Mouse (Mus musculus) bone marrow, adult 2 months (tissue): ENCODE data around the gene Rcbtb2. TPM values are rescaled to one million over a fixed set of nuclear protein-coding genes. Genes with fewer than 3 reads are reported as not detected.
A peak's percentile ranks its signal among the peaks of the same experiment; 100 is the strongest.

Experiments
- H3K27ac ChIP-seq: fragments of 200-500 bp; 2 replicates; pipeline ENCODE4 v1.5.1; 2012; ENCODE audit warnings: low read depth, mild to moderate bottlenecking, control low read depth, inconsistent platforms, low read length; ENCODE audit not compliant: control insufficient read depth, poor library complexity, insufficient read depth
- H3K4me1 ChIP-seq: fragments of 200-500 bp; 2 replicates; pipeline ENCODE4 v1.6.1; 2011; ENCODE audit warnings: low read length; ENCODE audit not compliant: control insufficient read depth, insufficient read depth
- H3K4me3 ChIP-seq: fragments of 200-500 bp; replicated peaks from 2 replicates; pipeline ENCODE3; 2011; ENCODE audit warnings: mild to moderate bottlenecking, low read depth, low read length, control low read depth; ENCODE audit not compliant: control insufficient read depth
- CTCF ChIP-seq: fragments of 200-500 bp; IDR thresholded peaks from 2 replicates; pipeline ENCODE4 v1.5.1; 2011; ENCODE audit warnings: low read length, control low read depth; ENCODE audit not compliant: control insufficient read depth, insufficient read depth
- POLR2A ChIP-seq: fragments of 200-500 bp; IDR thresholded peaks from 2 replicates; pipeline ENCODE4 v1.6.1; 2011; ENCODE audit warnings: low read depth, mild to moderate bottlenecking, control low read depth, low read length, borderline replicate concordance; ENCODE audit not compliant: control insufficient read depth
- WGBS: fragments of 180-500 bp; shearing (Covaris S2); methylation state at CpG from one replicate; pipeline ENCODE4 v1.1.7; 2018; 5-methylcytosine and 5-hydroxymethylcytosine counted together
- polyA plus RNA-seq: library from polyadenylated mRNA; stranded (reverse); fragments of >200 nt; gene quantifications from 2 replicates; pipeline ENCODE4 v1.2.4, GENCODE M21; 2011; ENCODE audit warnings: low replicate concordance; ENCODE audit not compliant: missing spikeins, insufficient read depth, insufficient read length

The Rcbtb2 gene
- polyA plus RNA-seq, 1 experiment: 18.3 TPM

DNA sequence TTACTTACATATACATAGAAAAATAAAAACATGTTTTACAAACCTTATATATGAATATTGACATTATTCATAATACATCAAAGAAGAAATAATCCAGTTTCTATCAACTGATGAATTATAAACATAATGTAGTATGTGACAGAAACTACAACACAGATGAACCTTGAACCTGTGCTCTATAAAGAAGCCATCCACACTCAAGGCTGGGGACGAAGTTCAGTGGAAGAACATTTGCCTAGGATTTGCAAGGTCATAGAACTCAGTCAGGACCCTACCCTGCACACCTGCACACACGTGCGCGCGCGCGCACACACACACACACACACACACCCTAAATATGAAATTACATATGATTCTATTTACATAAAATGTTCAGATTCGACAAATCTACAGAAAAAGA lies 87.4 kb downstream of the Rcbtb2 start:
- Histone ChIP-seq H3K27ac (no peak overlapping the region), H3K4me1 (no peaks in the 10 kb centered on the region; the same call in 1 of the 2 replicates), H3K4me3 (no peak overlapping the region)
- 94% methylated on average over 8 of the region's 8 CpGs for WGBS
- no peak for TF ChIP-seq CTCF
- TF ChIP-seq POLR2A: no peak

DNA sequence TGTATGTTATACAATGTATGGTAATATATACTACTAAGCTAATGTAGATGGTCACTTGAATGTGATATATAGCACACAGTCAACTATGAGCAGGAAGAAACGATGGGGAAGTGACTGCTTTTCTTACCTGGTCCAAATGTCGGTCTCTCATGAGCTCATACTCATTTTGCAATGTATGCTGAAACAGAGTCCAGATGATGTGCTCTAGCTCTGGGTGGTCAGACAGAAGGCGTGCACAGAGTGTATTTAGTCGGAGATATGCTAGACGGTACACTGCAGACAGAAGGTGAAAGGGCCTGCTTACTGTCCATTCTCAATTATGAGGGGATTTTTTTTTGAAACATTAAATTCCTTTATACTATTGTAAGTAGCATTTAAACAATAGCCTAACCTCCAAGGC lies 88.6 kb downstream of the Rcbtb2 start:
- H3K27ac ChIP-seq: no peak overlapping the region
- TF ChIP-seq CTCF: no peak
- TF ChIP-seq POLR2A: no peak
- no peak overlapping the region for H3K4me3 ChIP-seq
- 76% methylated on average over 5 of the region's 5 CpGs for WGBS
- H3K4me1 ChIP-seq: no peaks in the 10 kb centered on the region; the same call in 1 of the 2 replicates

DNA sequence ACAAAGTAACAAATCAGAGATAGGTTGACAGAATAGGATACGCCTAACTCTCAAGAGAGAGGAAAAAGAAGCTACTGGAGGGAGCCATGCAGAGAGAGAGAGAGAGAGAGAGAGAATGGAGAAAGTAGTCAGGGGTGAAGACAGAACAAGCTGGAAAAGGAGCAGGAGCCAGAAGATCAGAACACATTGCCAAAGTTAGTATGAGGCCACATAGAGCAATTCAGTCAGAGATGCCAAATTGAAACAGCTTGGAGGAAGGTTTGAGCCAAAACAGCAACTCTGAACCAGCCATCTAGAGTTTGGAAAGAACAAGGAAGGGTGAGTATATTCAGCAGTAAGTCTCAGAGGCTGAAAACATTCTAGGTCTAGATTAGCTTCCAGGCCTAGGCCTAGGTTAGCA lies 94.2 kb downstream of the Rcbtb2 start:
- Histone ChIP-seq H3K27ac (no peak overlapping the region), H3K4me3 (no peak overlapping the region), H3K4me1 (no peaks in the 10 kb centered on the region; the same call in 1 of the 2 replicates)
- WGBS: 92% methylated on average over 1 of the region's 1 CpGs
- TF ChIP-seq POLR2A (no peak), CTCF (no peak)

DNA sequence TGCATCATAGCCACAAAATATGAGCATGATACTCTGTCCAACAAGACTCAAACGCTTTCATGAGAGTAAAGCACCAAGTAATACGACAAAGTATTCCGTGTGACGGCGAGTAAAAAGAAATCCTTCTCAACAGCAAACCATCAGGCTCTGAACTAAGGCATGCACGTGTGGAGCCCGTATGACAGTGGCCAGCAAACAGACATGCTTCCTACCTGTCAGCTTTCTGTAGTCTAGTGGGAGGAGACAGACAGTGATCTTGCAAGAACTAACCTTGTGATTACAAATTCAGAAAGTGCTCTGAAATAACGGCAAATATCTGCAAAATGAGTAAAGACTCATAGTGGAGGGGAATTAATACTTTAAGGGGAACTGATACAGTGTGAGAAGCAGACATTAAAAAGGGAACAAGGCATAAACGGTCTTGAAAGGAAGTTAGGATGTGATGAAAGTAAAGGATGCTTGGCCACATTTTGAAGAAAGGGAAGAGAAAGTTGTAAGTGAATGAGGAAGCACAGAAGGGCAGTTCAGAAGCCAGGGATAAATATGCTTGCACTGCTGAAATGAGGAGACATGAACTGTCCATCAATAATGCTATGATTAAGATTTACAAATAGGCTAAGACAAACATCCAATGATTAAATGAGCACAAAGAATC lies 99.6 kb downstream of the Rcbtb2 start:
- peak overlapping the region; percentile 59; the same call in 1 of the 2 replicates for H3K27ac ChIP-seq
- WGBS: 37% methylated on average over 9 of the region's 9 CpGs
- H3K4me3 ChIP-seq: no peak overlapping the region
- no peaks in the 10 kb centered on the region; the same call in 1 of the 2 replicates for H3K4me1 ChIP-seq
- TF ChIP-seq POLR2A (no peak), CTCF (no peak)

DNA sequence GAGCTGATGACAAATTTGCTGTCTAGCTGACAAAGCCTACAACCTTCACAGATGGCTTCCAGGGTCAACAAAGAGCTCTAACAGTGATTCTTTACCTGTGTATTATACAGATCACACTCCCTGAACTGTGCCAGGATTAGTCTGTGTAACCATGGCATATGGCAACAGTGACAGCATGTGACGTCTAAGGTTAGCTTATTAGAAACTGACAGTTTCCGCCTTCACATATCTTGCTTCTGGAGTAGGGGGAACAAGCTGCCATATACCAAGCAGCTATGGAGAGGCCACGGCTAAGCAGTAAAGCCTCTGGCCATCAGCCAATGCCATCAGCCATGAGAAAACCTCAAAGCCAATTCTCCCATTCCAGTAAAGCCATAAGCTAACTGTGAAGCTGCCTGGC lies 103.5 kb downstream of the Rcbtb2 start:
- WGBS: 82% methylated on average over 3 of the region's 3 CpGs

DNA sequence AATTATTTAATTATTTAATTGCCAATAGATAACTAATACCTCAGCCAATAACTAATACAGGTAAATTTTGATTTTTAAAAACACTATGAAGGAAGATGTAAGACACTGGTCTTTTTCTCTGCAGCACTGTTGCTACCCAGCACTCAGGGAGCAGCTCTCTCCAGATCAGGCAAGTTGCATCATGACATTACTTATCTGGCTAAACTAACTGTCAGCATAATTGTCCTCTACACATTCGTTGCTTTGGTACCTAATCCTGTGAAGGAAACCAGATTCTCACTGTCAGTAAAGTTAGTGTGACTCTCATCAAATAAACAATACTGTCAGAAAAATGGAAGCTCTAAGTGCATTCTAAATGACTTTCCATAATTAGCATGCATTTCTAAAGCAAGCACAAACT lies 104.0 kb downstream of the Rcbtb2 start:
- no peaks in the 10 kb centered on the region; the same call in 1 of the 2 replicates for H3K4me1 ChIP-seq
- 13% methylated on average over 1 of the region's 1 CpGs for WGBS

More for the DNA sequence above, 103.5 kb downstream of the Rcbtb2 start:
- H3K4me1 ChIP-seq: no peaks in the 10 kb centered on the region; the same call in 1 of the 2 replicates
- no peak overlapping the region for H3K4me3 ChIP-seq
- no peak for TF ChIP-seq CTCF
- no peak for TF ChIP-seq POLR2A
- no peak overlapping the region for H3K27ac ChIP-seq

DNA sequence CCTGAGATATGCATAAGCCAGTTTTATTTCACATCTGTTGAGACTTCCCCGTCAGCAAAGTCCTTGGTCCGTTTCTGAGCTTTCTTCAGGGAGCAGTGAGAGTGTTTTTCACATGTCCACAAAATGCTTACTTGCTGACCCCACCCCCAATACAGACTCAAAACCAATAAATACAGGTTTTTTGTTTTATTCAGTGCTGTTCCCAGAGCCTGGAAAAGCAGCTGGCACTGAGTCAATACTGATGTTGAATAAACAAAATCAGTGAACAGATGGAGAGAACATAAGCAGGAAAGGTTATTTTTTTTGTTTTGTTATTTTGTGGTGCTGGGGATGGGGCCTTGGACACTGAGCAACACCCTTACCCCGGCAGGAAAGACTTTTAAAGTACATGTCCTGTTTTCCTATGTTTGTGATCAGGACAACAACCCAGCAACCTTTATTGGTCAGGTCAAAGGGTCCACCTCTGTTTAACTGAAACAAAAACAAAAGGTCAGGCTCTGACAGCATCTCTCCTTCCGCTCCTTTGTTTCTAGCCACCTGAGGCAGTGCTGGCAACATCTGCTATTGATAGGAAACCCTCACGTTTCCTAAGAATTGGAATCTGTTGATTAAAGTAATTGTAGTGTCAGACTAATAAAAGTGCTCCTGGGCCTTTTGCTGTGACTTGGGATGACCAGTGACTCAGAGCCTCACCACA lies 108.6 kb downstream of the Rcbtb2 start:
- no peak for TF ChIP-seq CTCF
- no peak for TF ChIP-seq POLR2A
- Histone ChIP-seq H3K4me1 (no peaks in the 10 kb centered on the region; the same call in 1 of the 2 replicates), H3K4me3 (no peak overlapping the region), H3K27ac (no peak overlapping the region)
- 77% methylated on average over 5 of the region's 5 CpGs for WGBS

More for the DNA sequence above, 104.0 kb downstream of the Rcbtb2 start:
- no peak for TF ChIP-seq POLR2A
- H3K27ac ChIP-seq: no peak overlapping the region
- H3K4me3 ChIP-seq: no peak overlapping the region

DNA sequence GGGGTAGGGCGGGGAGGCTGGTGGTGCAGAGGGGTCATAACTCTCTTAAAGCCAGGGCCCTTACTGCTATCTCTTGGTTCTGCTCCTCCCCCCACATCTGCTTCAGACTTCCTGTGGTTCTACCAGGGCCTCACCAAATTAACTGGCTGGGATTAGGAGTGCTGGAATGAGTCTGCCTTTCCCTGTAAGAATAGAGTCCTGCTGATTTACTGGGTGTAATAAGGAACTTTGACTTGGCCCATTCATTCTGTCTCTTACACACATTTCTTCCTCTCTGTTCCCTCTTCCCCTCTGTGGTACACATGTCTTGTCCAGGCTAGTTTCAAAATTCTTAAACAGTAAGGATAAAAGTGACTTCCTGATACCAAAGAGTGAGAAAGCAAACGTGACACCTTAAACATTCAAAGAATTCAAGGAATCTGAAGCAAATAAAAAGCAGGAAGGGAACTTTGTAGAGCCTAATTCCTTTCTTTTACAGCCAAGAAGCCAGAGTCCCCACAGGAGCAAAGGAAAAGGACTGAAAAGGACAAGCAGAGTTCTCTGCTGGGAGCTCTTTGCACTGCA lies 111.7 kb downstream of the Rcbtb2 start:
- Histone ChIP-seq H3K4me1 (no peaks in the 10 kb centered on the region; the same call in 1 of the 2 replicates), H3K27ac (no peak overlapping the region), H3K4me3 (no peak overlapping the region)
- TF ChIP-seq CTCF (no peak), POLR2A (no peak)
- 36% methylated on average over 2 of the region's 2 CpGs for WGBS
